Mouse (Mus musculus): ENCODE data around the gene Scly.

Gene Scly

DNA sequence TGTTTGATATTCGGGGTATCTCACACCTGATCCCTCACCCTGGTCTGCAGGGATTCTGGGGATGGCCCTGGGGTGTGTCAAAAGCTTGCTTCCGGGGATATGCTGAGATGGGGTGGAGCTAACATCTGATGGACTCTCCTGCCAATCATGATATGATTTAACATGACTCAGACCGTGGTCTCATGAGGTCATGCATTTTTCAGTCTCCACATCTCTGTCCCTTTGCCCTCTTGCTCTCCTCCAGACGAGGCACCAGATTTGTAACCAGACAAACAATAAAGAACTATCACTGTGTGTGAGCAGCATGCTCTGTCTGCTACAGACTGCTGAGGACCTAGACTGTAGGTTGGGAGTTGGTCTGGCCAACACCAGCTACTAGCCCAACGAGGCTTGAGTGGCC, 64.0 kb downstream of the Scly start:
- DNase-seq (ENCODE audit: low spot score in 2 of 2), result no peak

DNA sequence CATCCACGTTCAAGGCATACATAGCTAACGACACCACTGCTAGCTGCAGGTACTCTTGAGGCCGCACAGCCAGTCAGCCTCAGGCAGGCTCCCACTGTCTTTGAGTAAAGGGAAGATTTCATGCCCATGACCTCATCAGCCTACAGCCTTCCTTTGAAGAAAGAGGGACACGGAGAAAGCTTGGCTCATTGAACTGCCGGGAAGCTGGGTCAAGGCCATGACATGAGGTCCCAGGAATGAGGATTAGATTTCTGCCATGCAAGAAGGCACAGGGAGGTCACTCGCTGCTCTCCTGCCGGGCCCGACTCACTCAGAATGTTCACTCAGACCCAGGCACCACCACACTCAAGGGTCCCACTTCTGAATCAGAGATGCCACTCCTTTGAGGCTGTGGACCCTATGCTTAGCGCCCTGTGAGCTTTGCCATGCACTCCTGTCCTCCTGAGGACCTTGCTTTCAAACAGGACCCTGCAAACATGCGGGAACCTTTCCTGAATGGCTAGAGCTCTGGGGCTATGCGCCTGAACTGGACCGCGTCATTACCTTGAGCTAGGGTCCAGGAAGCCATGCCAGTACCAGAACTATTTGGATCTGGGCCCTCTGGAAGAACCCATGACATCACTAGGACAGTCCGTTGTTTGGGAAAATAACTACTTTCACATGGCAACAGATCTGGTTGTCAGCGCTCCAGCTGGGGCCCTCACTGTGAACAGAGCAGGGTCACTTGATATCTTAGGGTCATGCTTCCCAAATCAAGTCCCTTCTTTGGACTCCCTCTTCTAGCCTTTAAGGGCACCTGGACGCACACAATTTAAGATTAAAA, 66.9 kb downstream of the Scly start:
- DNase-seq (ENCODE audit: low spot score in 2 of 2), result no peak

DNA sequence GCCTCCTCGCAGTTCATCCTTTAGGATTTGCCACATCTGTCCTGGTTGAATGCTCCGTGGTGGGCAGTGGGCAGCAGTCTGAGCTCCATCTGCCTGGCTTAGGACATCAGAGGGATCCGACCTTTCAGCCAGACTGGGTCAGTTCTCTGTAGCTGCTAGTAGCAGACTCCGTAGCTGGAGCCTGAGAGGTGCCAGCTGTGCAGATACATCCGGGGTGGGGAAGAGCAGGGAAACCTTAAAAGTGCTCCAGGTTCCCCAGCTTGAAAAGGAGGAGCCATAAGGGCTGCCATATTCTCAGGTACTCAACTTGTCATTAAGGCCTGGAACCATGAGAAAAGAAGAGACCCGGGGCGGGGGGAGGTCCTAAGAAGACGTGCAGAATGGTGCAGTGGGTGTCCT, 67.7 kb downstream of the Scly start:
- no peak for DNase-seq (ENCODE audit: low spot score in 2 of 2)

DNA sequence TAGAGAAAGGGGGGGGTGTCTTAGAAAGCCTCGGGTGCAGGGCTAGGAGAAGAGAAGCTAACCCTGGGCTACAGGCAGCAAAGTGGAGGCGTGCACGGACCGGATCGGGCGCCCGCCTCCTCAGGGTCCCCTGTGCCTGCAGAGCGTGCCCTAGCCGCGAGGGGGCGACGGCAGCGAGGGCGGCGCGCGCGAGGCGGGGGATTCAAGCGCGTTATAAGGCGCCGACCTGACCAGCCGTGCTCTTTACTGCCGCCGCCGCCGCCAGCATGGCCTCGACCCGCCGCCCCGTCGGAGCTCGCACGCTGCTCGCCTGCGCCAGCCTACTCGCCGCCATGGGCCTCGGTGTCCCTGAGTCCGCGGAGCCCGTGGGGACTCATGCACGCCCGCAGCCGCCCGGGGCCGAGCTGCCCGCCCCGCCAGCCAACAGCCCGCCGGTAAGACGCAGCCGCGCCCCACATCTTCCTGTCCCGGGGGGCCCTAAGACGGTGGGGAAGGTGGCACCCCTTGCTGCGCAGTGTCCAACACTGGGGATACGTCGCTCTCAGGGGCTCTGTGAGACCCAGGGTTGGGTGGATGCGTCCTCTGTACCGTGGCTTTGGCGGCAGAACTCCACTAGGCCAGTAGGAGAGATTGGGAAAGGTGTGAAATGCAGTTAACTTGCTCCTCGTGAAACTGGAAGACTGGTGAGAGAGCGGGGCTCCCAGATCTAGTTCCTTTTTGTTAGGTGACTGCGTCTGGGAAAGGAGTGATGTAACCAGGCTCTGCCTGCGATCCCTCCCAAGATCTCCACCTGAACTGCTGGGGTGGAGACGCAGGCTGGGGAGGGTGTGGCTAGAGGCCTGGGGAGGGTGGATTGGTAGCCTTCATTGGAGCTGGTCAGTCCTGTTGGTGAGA, 68.3 kb downstream of the Scly start, which contains the start of gene Erfe:
Gene Erfe, plus strand, starts transcription at position 216 of the 894 bp plus-strand sequence.
- DNase-seq (ENCODE audit: low spot score in 2 of 2), result no peak

DNA sequence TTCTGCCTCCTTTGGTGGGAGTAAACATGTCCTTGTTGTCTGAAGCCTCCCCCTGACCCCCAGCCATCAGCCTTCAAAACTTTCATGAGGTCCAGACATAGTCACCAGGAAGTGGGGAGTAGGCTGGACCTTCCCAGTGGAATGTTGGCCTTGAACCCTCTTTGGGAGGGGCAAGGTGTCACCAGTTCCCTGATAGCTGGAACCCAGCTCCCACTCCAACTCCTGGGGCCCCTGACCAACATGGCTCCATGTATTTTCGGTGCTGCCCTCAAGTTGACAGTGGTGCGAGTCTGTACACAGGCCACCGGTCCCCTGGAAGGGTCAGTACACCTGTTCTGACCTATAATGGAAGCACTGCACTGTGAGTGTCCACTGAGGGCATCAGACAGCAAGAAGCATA, 69.2 kb downstream of the Scly start:
- no peak for DNase-seq (ENCODE audit: low spot score in 2 of 2)

DNA sequence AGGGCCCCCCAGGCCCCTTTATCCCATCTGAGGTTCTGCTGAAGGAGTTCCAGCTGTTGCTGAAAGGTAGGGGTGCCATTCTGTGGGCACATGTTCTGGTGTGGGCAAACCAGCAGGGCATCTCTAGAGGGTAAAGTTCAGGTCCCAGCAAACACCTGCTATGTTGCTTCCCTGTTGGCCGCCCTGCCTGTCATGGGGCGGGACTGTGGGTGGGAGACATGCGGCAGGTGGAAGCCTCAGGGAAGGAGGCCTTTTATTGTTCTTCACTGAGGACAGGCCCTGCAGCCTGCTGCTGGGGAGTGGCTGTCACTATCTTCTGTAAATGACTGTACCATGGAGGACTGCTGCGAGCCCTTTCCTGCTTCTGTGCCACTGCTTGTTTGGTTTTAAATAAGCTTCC, 71.3 kb downstream of the Scly start:
- no peak for DNase-seq (ENCODE audit: low spot score in 2 of 2)

DNA sequence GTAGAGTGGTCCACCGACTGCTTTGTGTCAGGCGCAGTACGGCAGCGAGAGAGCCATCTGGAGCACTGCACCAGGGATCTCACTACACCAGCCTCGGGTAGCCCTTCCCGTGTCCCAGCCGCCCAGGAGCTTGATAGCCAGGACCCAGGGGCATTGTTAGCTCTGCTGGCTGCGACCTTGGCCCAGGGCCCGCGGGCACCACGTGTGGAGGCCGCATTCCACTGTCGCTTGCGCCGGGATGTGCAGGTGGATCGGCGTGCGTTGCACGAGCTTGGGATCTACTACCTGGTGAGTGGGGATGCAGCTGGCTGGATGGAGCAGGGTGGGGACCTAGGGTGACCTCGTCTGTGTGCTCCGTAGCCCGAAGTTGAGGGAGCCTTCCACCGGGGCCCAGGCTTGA, 71.9 kb downstream of the Scly start:
- no peak for DNase-seq (ENCODE audit: low spot score in 2 of 2)

Measured in right cerebral cortex, postnatal 36 days (tissue).